Mouse (Mus musculus): Measurements from ENCODE around the gene Ahdc1. TPM values are rescaled to one million over a fixed set of nuclear protein-coding genes. Genes with fewer than 3 reads are reported as not detected.

Ahdc1 gene
- polyA plus RNA-seq, 1 experiment from 2014 or later, result 11.6 TPM

DNA sequence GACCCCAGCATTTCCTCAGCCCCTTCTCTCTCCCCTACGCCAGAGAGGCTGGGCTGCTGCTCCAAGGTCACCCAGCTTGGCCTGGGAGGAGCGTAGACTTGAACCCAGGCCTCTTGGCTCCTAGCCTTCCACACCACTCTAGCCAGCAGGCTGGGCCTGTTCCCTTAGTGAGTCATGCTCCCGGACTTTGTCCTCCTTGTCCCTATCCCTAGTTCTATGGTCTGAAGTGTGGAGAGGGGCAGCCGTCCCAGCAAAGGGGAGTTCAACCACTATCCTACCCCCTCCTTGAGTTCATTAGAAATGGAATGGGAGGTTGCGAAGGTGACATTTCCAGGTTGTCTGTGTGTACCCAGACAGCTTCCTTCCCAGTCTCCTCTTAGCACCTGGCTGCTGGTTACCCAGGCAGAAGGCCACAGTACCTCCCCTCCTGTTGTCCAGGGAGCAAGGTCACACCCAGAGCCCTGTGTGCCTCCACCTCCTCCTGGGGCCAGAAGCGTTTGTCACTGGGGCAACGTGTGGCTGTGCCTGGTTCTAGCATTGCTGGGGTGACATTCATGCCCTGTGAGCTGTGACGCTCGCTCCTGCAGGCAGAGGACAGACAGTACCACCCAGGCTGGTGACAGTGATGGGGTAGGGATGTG is 39.3 kb downstream of the Ahdc1 start:
- 0 out of 2 replicates have a peak, but pooled peaks cover 3% of the 10 kb centered on the region for H3K9me3 ChIP-seq (replicated peaks)
- 61% methylated on average over 9 of the region's 9 CpGs for WGBS
- H3K27me3 ChIP-seq (replicated peaks), result no peaks in the 10 kb centered on the region
- ATAC-seq (ENCODE audit: insufficient number of reproducible peaks, low FRiP score), result no peak
- H3K4me3 ChIP-seq, result no peak overlapping the region
- peaks cover 12% of the 10 kb centered on the region for H3K36me3 ChIP-seq
- H3K9ac ChIP-seq, result peak overlapping the region; percentile 54
- peak overlapping the region; percentile 53 for H3K4me2 ChIP-seq
- H3K27ac ChIP-seq (ENCODE audit: poor library complexity, severe bottlenecking), result peak overlapping the region; percentile 88
- peaks cover 98% of the 10 kb centered on the region for H3K4me1 ChIP-seq (replicated peaks)

DNA sequence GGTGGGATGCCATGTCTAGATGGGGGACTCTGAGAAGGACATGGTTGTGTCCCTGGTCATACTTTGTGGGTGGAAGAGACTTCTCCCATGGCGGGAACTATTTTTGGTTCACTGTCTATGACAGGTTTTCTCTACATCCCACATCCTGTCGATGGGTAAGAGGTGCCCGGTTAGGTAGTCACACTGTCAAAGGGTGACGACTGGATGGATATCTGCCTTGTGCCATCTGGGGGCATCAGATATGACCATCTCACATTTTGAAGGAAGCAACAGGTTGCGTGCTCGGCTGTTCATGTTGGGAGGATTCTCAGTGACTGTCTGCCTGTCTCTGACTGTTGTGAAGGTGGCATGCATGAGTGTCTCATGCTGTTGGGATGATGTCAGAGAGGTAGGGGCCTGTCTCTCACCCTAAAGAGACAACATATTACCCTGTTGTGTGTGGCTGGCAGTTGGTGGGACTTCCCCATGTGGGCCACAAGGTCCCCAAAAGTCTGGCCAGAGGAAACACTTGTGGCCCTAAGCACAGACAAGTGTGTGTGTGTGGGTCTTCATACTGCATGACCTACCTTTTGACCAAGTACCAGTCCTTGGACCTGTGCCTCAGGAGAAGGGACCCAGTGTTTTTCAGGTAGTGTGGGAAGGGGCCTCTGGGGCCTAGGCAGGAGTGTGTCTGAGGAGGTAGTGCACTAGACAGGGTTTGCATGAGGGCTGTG is 39.9 kb downstream of the Ahdc1 start:
- H3K4me3 ChIP-seq, result no peak overlapping the region
- WGBS, result 58% methylated on average over 6 of the region's 6 CpGs

DNA sequence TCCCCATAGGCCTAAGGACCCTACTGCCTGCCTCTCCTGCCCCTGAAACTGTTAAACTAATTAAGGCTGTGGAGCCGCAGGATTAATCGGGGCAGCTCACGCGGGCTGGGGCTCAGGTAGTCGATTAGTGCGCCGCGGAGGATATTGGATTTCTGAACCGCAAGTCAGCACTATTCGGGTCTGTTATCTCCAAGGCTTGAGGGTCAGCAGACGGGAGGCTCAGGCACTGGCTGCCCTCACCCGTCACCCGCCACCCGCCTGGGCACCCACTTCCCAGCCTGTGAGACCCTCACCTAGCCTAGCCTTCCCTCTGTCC is 40.4 kb downstream of the Ahdc1 start:
- H3K27ac ChIP-seq (ENCODE audit: poor library complexity, severe bottlenecking), result peak overlapping the region; percentile 70

More for the DNA sequence above, 39.9 kb downstream of the Ahdc1 start:
- peak overlapping the region; percentile 8; the same call in 1 of the 2 replicates for H3K4me2 ChIP-seq
- 0 out of 2 replicates have a peak, but pooled peaks cover 3% of the 10 kb centered on the region for H3K9me3 ChIP-seq (replicated peaks)
- peaks cover 17% of the 10 kb centered on the region for H3K36me3 ChIP-seq
- ATAC-seq (ENCODE audit: insufficient number of reproducible peaks, low FRiP score), result no peak
- no peaks in the 10 kb centered on the region for H3K27me3 ChIP-seq (replicated peaks)
- H3K27ac ChIP-seq (ENCODE audit: poor library complexity, severe bottlenecking), result peak overlapping the region; percentile 88
- peak overlapping the region; percentile 60 for H3K9ac ChIP-seq
- H3K4me1 ChIP-seq (replicated peaks), result peaks cover 98% of the 10 kb centered on the region

DNA sequence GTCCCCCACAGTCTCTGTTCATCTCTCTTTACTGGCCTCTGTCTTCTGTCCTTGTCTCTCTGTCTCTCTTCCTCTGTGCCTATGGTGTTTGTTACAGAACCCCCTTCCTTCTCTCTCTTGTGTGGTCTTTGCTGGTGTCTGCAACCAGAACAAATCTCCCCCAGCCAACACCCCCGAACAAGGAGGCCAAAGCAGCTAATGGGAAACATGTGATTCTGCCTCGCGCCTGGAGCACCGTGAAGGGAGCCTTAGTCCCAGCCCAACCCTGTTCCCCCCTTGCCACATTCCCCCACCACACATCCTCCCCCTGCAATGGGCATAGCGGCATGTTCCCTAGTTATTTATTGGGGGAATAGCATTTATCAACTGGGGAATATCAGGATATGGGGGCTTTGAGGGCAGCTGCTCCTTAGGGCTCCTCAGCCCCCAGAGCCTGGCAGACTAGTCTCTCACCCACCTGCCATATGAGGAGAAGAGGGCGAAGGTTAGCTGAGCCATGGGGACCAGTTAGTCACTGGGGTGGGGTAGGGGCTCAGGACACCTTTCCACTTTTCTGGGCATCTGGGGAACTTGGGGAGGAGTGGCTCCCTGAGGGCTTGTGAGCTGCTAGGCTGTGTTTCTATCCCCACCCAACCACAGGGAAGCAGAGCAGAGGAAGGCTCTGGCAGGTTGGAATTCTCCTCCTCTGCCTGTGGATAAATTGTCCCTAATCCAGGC is 41.1 kb downstream of the Ahdc1 start:
- Histone ChIP-seq H3K27ac (ENCODE audit: poor library complexity, severe bottlenecking) (peak overlapping the region; percentile 70), H3K4me1 (replicated peaks) (peaks cover 98% of the 10 kb centered on the region), H3K27me3 (replicated peaks) (no peaks in the 10 kb centered on the region), H3K9me3 (replicated peaks) (0 out of 2 replicates have a peak, but pooled peaks cover 3% of the 10 kb centered on the region), H3K9ac (peak overlapping the region; percentile 60), H3K4me2 (peak overlapping the region; percentile 8; the same call in 1 of the 2 replicates), H3K36me3 (peaks cover 17% of the 10 kb centered on the region), H3K4me3 (no peak overlapping the region)
- 52% methylated on average over 6 of the region's 6 CpGs for WGBS
- ATAC-seq (ENCODE audit: insufficient number of reproducible peaks, low FRiP score), result no peak

More for the DNA sequence above, 40.4 kb downstream of the Ahdc1 start:
- 0 out of 2 replicates have a peak, but pooled peaks cover 3% of the 10 kb centered on the region for H3K9me3 ChIP-seq (replicated peaks)
- H3K36me3 ChIP-seq, result peaks cover 17% of the 10 kb centered on the region
- H3K4me3 ChIP-seq, result no peak overlapping the region
- WGBS, result 35% methylated on average over 14 of the region's 14 CpGs
- peak overlapping the region; percentile 60 for H3K9ac ChIP-seq
- no peak for ATAC-seq (ENCODE audit: insufficient number of reproducible peaks, low FRiP score)
- peaks cover 98% of the 10 kb centered on the region for H3K4me1 ChIP-seq (replicated peaks)
- H3K27me3 ChIP-seq (replicated peaks), result no peaks in the 10 kb centered on the region
- H3K4me2 ChIP-seq, result peak overlapping the region; percentile 8; the same call in 1 of the 2 replicates

DNA sequence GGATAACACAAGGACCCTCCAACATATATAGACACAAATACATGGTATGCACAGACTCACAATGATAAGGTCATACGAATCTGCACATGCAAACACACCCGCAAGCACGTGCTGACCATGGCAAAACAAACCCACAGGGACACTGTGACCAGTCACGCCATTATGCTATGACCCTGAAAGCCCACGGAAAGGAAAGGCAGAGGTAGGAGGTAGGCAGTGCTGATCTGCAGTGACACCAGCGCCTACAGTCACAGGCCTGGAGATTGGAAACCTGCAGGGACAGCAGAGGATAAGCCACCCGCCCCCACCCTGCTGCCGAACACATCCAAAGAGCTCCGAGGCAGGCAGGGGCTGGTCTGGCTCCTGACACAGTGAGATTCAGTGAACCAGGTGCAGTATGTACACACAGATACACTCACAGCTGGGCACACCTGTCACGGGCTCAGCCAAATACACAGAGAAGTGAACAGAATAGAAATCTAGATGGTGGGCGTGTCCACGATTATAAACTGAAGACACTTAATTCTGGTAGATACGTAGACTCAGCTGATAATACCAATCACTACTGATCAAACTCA is 42.0 kb downstream of the Ahdc1 start:
- ATAC-seq (ENCODE audit: insufficient number of reproducible peaks, low FRiP score), result no peak
- H3K9ac ChIP-seq, result no peak overlapping the region
- H3K4me1 ChIP-seq (replicated peaks), result peaks cover 98% of the 10 kb centered on the region
- H3K27ac ChIP-seq (ENCODE audit: poor library complexity, severe bottlenecking), result peak overlapping the region; percentile 70; the same call in 1 of the 2 replicates
- H3K27me3 ChIP-seq (replicated peaks), result no peaks in the 10 kb centered on the region
- peaks cover 23% of the 10 kb centered on the region for H3K36me3 ChIP-seq
- 0 out of 2 replicates have a peak, but pooled peaks cover 3% of the 10 kb centered on the region for H3K9me3 ChIP-seq (replicated peaks)
- WGBS, result 76% methylated on average over 13 of the region's 13 CpGs
- no peak overlapping the region for H3K4me3 ChIP-seq
- H3K4me2 ChIP-seq, result no peak overlapping the region

DNA sequence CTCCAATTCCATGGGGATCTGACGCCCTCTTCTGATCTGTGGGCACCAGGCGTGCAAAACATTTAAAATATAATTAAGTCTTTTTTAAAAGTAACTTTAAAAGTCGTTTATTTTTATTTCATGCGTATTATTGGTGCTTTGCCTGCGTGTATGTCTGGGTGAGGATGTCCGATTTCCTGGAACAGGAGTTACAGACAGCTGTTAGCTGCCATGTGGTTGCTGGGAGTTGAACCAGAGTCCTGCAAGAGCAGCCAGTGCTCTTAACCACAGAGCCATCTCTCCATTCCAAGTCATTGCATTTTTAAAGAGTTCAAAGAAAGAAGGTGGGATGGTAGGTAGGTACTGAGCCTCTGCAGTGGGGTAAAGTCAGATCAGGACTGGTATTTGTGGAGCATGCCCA is 43.5 kb downstream of the Ahdc1 start:
- no peak overlapping the region for H3K4me2 ChIP-seq
- ATAC-seq (ENCODE audit: insufficient number of reproducible peaks, low FRiP score), result no peak
- WGBS, result 83% methylated on average over 6 of the region's 6 CpGs

DNA sequence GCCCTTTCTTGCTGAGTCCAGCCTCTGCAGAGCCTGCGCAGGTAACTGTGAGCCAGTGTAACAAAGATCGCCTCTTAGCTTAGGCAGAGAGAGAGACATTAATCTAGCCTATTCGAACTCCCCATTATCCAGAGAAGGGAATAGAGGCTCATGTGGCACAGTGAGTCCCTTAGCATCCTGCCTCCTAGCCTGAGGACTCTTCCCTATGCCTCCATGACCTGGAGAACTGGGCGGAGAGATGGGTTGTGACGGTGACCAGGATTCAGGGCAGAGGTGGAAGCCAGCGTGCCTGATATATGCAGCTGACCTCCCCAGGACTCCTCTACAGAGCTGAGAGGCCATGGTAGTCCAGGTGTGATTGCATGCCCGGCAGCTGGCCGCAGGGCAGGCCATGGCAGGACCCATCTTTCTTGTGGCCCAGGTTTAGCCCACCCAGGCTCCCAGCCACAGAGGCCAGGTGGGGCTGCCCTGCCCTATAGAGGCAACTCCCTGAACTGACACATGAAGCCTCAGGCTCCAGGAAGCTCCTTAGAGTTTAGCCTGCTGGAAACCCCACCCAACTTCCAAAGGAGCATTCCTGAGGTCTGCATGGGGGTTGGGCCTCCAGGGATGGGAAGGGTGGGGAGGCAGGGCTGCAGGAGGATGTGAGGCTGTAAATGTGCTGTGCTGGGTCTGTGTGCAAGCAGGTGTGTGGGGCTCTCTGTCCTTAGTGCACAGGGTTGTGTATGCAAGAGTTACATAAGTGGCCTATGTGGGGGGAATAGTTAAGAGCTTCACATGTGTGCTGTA is 44.3 kb downstream of the Ahdc1 start:
- 0 out of 2 replicates have a peak, but pooled peaks have one; percentile 7 for ATAC-seq (ENCODE audit: insufficient number of reproducible peaks, low FRiP score)
- Histone ChIP-seq H3K9ac (peak overlapping the region; percentile 29; the same call in 1 of the 2 replicates), H3K4me2 (peak overlapping the region; percentile 63; the same call in 1 of the 2 replicates), H3K4me3 (no peak overlapping the region), H3K4me1 (replicated peaks) (peaks cover 98% of the 10 kb centered on the region), H3K36me3 (peaks cover 31% of the 10 kb centered on the region), H3K27me3 (replicated peaks) (no peaks in the 10 kb centered on the region), H3K27ac (ENCODE audit: poor library complexity, severe bottlenecking) (peak overlapping the region; percentile 96), H3K9me3 (replicated peaks) (0 out of 2 replicates have a peak, but pooled peaks cover 3% of the 10 kb centered on the region)
- WGBS, result 64% methylated on average over 8 of the region's 8 CpGs

More for the DNA sequence above, 43.5 kb downstream of the Ahdc1 start:
- H3K4me1 ChIP-seq (replicated peaks), result peaks cover 98% of the 10 kb centered on the region
- no peaks in the 10 kb centered on the region for H3K27me3 ChIP-seq (replicated peaks)
- H3K9ac ChIP-seq, result no peak overlapping the region
- H3K9me3 ChIP-seq (replicated peaks), result 0 out of 2 replicates have a peak, but pooled peaks cover 3% of the 10 kb centered on the region
- H3K4me3 ChIP-seq, result no peak overlapping the region
- peaks cover 29% of the 10 kb centered on the region for H3K36me3 ChIP-seq
- 0 out of 2 replicates have a peak overlapping the region, but pooled peaks have one; percentile 96 for H3K27ac ChIP-seq (ENCODE audit: poor library complexity, severe bottlenecking)

DNA sequence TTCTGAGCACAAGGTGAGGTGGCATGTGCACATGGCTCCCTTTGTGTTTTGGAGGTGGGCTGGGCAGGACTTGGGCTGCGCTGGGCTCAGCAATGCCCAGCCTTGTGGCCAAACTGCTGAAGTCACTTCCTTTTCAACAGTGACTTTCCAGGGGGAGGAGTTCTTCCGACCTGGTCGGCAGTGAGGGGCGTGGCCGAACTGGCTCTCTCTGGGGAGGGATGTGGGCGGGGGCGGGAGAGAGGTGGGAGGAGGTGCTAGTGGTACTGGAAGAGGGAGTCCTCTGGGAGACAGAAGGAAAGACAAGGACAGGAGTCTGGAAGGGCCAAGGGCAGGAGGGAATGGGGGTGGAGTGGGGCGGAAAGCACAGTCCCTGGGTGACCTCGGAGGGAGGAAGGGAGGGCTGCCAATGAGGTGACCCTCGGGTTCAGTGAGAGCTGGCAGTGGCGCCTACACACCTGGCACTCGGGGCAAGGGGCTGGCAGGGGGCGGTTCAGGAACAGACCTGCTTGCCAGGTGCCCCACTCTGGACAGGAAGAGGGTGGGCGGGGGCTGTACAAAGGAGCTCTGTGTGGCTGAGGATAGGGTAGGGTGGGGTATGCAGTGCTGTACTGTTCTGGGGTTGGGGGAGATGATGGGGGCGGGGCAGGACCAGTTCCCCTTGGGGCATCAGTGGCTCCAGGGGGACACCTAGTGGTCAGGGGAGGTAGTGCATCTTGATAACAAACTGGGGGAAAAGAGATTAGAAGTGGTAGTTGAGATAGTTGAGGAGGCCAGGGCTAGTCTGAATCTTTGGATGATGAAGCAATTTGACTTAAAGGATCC is 45.2 kb downstream of the Ahdc1 start:
- Histone ChIP-seq H3K27me3 (replicated peaks) (no peaks in the 10 kb centered on the region), H3K4me2 (peak overlapping the region; percentile 63), H3K9ac (peak overlapping the region; percentile 41; the same call in 1 of the 2 replicates), H3K4me1 (replicated peaks) (peaks cover 94% of the 10 kb centered on the region), H3K36me3 (peaks cover 40% of the 10 kb centered on the region), H3K4me3 (peak overlapping the region; percentile 24), H3K9me3 (replicated peaks) (0 out of 2 replicates have a peak, but pooled peaks cover 3% of the 10 kb centered on the region), H3K27ac (ENCODE audit: poor library complexity, severe bottlenecking) (peak overlapping the region; percentile 96)
- WGBS, result 2% methylated on average over 15 of the region's 15 CpGs
- peak; percentile 82 for ATAC-seq (ENCODE audit: insufficient number of reproducible peaks, low FRiP score)

DNA sequence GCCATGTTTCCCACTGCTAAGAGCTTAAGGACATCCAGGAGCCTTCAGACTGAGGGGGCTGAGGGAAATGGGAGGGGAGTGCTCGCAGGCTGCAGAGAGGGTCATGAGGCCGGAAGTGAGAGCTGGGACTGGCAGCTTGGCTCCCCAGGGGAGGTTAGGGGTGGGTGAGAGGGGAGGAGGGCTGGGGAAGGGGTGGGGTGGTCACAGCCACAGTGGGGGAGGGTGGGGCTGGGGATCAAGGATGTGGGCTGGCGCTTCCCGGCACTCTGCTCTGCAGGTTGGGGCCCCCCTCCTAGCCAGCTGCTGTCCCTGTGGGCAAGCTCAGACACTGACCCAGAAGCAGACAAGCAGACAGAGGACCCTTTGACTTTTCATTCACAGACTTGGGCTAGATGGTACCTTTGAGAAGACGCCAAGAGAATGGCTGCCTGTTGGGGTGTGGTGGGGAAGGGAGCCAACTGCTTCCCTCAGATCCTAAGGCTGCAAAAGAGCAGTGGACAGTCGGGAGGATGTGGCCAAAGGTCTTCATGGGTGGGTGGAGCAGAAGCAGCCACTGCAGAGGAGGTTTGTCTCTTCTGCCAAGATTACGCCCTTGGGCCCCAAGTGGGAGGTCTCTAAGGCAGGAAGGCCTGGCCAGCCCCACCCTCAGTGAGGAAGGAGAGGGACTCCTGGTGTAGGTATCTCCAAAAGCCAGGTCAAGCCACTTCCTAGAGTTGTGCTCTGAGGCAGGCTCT is 46.5 kb downstream of the Ahdc1 start:
- H3K4me2 ChIP-seq, result peak overlapping the region; percentile 50
- H3K4me3 ChIP-seq, result 0 out of 2 replicates have a peak overlapping the region, but pooled peaks have one; percentile 0
- peak overlapping the region; percentile 88 for H3K27ac ChIP-seq (ENCODE audit: poor library complexity, severe bottlenecking)
- H3K27me3 ChIP-seq (replicated peaks), result no peaks in the 10 kb centered on the region
- H3K9ac ChIP-seq, result peak overlapping the region; percentile 57; the same call in 1 of the 2 replicates
- 0 out of 2 replicates have a peak, but pooled peaks cover 3% of the 10 kb centered on the region for H3K9me3 ChIP-seq (replicated peaks)
- H3K4me1 ChIP-seq (replicated peaks), result peaks cover 81% of the 10 kb centered on the region
- 17% methylated on average over 7 of the region's 7 CpGs for WGBS
- ATAC-seq (ENCODE audit: insufficient number of reproducible peaks, low FRiP score), result peak; percentile 67
- peaks cover 53% of the 10 kb centered on the region for H3K36me3 ChIP-seq

All from heart, embryonic 12.5 days (tissue).